Mouse (Mus musculus): ENCODE measurements at regions not wholly inside any gene's neighbourhood (a gene's known extent, or its start where the extent isn't known, plus 50 kb on each side); places are given as distances from the start of the nearest gene placed in this dataset.

DNA sequence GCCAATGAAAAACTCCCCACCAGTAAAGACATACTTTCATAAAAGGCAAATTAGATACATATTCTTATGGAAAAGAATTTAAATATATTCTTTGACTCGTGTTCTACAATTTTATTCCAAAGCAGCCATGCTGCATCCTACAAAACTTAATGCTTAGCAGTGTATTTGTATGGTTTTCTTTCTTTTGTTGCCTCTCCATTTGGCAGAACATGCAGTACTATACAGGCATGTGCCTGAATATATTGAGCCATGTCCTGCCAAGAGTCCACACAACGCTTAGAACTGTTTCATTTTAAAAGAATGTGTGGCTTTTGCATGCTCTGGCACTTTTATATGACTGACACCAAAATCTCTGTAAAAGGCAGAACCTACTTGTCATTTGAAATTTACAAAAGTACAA lies 339.0 kb downstream of the Nr4a2 start:
- TF ChIP-seq CTCF (IDR thresholded peaks at IDR 0.05; ENCODE audit: low read depth), result no peak
- no peak for TF ChIP-seq EP300 (IDR thresholded peaks at IDR 0.05; ENCODE audit: low read depth)

Measured in heart, postnatal 0 days (tissue).